Mouse (Mus musculus) cerebral cortex, adult 2 months (tissue): ENCODE results near the gene Cpne9.

Experiments
- WGBS: fragments of 180-500 bp; shearing (Covaris S2); methylation state at CpG from one replicate; pipeline ENCODE4 v1.1.7; 2018; 5-methylcytosine and 5-hydroxymethylcytosine counted together

The Cpne9 gene

GRCm38 (mm10) chr6:113343177-113344092 lies 61.3 kb downstream of the Cpne9 start, which contains the start of gene Camk1:
TSS of gene Camk1 (minus strand) at chr6:113343984.
- 15% methylated on average over 32 of the region's 32 CpGs for WGBS

GRCm38 (mm10) chr6:113344321-113344720 lies 62.2 kb downstream of the Cpne9 start:
- 27% methylated on average over 2 of the region's 2 CpGs for WGBS

DNA sequence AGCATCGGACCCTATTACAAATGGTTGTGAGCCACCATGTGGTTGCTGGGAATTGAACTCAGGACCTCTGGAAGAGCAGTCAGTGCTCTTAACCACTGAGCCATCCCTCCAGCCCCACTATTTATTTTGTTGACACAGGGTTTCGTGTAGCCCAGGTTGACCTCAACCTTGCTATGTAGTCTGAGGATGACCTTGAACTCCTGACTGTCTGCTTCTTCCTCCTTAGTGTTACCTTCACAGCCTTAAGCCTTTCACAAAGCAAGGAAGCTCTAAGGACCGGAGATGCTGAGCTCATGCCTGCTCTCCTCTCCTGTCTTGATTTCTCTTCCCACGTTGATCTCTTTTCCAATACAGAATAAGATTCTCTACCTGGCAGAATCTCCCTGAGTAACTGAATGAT lies 64.8 kb downstream of the Cpne9 start:
- 85% methylated on average over 4 of the region's 4 CpGs for WGBS

GRCm38 (mm10) chr6:113351161-113351560 lies 69.1 kb downstream of the Cpne9 start:
- 84% methylated on average over 1 of the region's 1 CpGs for WGBS

- 58% methylated on average over 10 of the region's 10 CpGs for WGBS
These were observed 69.5 kb downstream of the Cpne9 start for GRCm38 (mm10) chr6:113351653-113352052.

GRCm38 (mm10) chr6:113352820-113353219 lies 70.7 kb downstream of the Cpne9 start:
- 81% methylated on average over 3 of the region's 3 CpGs for WGBS

GRCm38 (mm10) chr6:113353696-113354095 lies 71.6 kb downstream of the Cpne9 start:
- 74% methylated on average over 3 of the region's 3 CpGs for WGBS
